Mouse (Mus musculus) cortical plate, adult 2 months (tissue): Measurements from ENCODE around the gene Htt. TPM values are rescaled to one million over a fixed set of nuclear protein-coding genes. Genes with fewer than 3 reads are reported as not detected.
A peak's percentile ranks its signal among the peaks of the same experiment; 100 is the strongest.

Experiments used
- H3K27ac ChIP-seq: fragments of 200-500 bp; 2 replicates; pipeline ENCODE4 v1.5.1; 2012; ENCODE audit warnings: low read length, control low read depth, inconsistent platforms; ENCODE audit not compliant: insufficient read depth
- H3K4me1 ChIP-seq: fragments of 200-500 bp; 2 replicates; pipeline ENCODE4 v1.6.1; 2011; ENCODE audit warnings: low read length; ENCODE audit not compliant: control insufficient read depth, insufficient read depth
- H3K4me3 ChIP-seq: fragments of 200-500 bp; 2 replicates; pipeline ENCODE4 v1.5.1; 2011; ENCODE audit warnings: mild to moderate bottlenecking, low read length, control low read depth; ENCODE audit not compliant: insufficient read depth
- CTCF ChIP-seq: fragments of 200-500 bp; IDR thresholded peaks from 2 replicates; pipeline ENCODE4 v1.5.1; 2011; ENCODE audit warnings: mild to moderate bottlenecking, control low read depth, low read length; ENCODE audit not compliant: insufficient read depth; ENCODE audit errors: extremely low read depth
- POLR2A ChIP-seq: fragments of 200-500 bp; IDR thresholded peaks from 2 replicates; pipeline ENCODE4 v1.6.1; 2011; ENCODE audit warnings: mild to moderate bottlenecking, low read length, control low read depth; ENCODE audit not compliant: insufficient read depth; ENCODE audit errors: extremely low read depth
- polyA plus RNA-seq: library from polyadenylated mRNA; depleted of rRNA; stranded (reverse); fragments of >200 nt; gene quantifications from 2 replicates; pipeline ENCODE4 v1.2.3, GENCODE M21; 2012

Gene Htt
- polyA plus RNA-seq, 1 experiment, result 43.1 TPM

DNA sequence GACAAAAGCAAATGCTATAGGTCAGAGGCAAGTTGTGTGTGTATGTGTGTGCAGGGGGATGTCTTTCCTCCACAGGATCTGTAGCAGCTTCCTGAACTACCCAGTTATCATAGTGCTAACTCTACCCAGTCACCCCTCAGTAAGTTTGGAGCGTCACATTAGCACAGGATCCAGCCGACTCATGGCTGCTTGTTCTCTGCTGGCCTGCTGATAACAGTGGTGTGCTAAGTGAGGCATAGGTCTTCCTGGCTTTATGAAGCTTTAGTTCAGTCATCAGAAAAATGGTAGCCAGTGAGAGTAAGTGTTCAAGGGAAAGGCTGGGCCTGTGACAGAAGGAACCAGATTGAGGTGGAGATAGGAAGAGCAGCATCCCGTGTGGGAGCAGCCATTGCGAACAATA lies 162.4 kb downstream of the Htt start:
- TF ChIP-seq POLR2A (no peak), CTCF (no peak)
- no peaks in the 10 kb centered on the region for H3K4me1 ChIP-seq
- no peak overlapping the region for H3K4me3 ChIP-seq
- H3K27ac ChIP-seq, result no peak overlapping the region

DNA sequence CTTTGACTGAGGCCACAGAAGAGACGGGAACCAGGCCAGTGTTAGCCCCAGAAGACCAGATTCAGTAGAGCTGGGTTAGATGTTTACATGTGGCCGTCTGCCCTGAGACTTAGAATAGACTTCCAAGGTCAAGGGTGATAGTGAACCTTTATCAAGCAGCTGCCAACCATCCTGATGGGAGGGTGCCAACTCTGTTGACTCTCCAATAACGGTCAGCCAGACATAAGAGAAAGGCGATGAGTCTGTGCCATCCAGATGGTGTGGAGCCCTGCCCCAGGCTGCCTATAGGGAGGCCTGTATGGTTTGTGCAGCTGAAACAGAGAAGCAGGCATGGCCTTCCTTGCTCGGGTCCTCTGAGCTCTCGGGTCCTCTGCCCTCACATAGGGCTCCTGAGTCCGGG lies 163.0 kb downstream of the Htt start:
- no peak overlapping the region for H3K4me3 ChIP-seq
- no peaks in the 10 kb centered on the region for H3K4me1 ChIP-seq
- no peak for TF ChIP-seq POLR2A
- TF ChIP-seq CTCF, result no peak
- no peak overlapping the region for H3K27ac ChIP-seq

- Histone ChIP-seq H3K4me3 (no peak overlapping the region), H3K4me1 (no peaks in the 10 kb centered on the region), H3K27ac (no peak overlapping the region)
- TF ChIP-seq POLR2A, result no peak
- TF ChIP-seq CTCF, result no peak
Observed at GRCm38 (mm10) chr5:34927648-34928047, 166.1 kb downstream of the Htt start.

- Histone ChIP-seq H3K4me1 (no peaks in the 10 kb centered on the region), H3K4me3 (no peak overlapping the region), H3K27ac (peak overlapping the region; percentile 56)
- TF ChIP-seq POLR2A (no peak), CTCF (no peak)
Observed at GRCm38 (mm10) chr5:34930151-34930975, 168.8 kb downstream of the Htt start.

GRCm38 (mm10) chr5:34931091-34931490 lies 169.6 kb downstream of the Htt start:
- H3K4me3 ChIP-seq, result no peak overlapping the region
- TF ChIP-seq CTCF, result no peak
- TF ChIP-seq POLR2A, result no peak
- peak overlapping the region; percentile 14; the same call in 1 of the 2 replicates for H3K27ac ChIP-seq
- H3K4me1 ChIP-seq, result no peaks in the 10 kb centered on the region

DNA sequence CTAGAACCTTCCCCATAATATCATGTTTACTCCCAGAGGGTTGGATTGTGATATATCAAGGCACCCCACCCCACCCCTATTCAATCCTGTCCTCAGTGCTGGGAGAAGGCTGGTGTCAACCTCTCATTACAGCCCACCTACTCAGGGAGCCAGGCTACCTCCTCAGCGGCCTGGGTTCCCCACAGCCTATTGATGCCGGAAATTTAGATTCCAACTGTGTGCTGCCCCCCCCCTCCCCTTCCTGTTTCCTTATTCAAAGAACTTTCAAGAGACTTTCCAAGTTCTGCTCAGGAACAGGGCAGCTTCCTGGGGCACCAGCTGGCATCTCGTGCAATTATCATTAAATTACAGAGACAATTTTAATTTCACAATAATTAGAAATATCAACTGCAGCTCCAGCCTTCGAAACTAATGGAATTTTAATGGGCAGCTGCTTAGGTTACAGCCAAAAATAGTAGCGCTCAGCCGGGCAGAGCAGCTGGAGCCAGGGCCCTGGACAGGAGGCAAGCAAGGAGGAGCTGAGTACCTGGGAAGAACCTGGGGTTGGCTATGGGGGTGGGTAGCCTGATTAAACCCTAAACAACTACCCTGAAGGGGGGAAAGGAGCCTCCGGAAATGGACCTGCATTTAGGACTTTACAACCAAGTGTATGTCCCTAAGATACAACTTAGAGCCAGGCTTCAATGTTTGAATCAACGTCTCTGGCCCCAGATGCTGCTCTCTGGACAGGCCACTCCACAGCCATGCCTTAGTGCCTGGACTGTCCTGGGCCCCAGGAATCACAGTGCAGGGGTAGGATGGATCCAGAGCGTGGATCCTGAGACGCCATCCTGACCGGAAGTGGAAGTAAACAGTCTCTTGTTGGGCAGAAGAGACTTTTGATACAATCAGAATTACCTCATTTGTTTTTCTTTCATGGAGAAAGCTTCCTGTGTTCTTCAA lies 170.2 kb downstream of the Htt start:
- no peak for TF ChIP-seq POLR2A
- TF ChIP-seq CTCF, result no peak
- Histone ChIP-seq H3K4me1 (no peaks in the 10 kb centered on the region), H3K27ac (peak overlapping the region; percentile 63), H3K4me3 (no peak overlapping the region)

- H3K4me1 ChIP-seq, result no peaks in the 10 kb centered on the region
- no peak overlapping the region for H3K4me3 ChIP-seq
- TF ChIP-seq POLR2A (no peak), CTCF (no peak)
- 0 out of 2 replicates have a peak overlapping the region, but pooled peaks have one; percentile 63 for H3K27ac ChIP-seq
Observed at GRCm38 (mm10) chr5:34932458-34932806, 170.9 kb downstream of the Htt start.

GRCm38 (mm10) chr5:34933461-34933860 lies 171.9 kb downstream of the Htt start:
- no peaks in the 10 kb centered on the region for H3K4me1 ChIP-seq
- TF ChIP-seq CTCF (no peak), POLR2A (no peak)
- H3K27ac ChIP-seq, result no peak overlapping the region
- H3K4me3 ChIP-seq, result no peak overlapping the region

GRCm38 (mm10) chr5:34941710-34942470 lies 180.3 kb downstream of the Htt start:
- TF ChIP-seq POLR2A, result no peak
- TF ChIP-seq CTCF, result no peak
- Histone ChIP-seq H3K4me3 (no peak overlapping the region), H3K27ac (no peak overlapping the region), H3K4me1 (no peaks in the 10 kb centered on the region)
